Mouse (Mus musculus) lung, postnatal 0 days (tissue): ENCODE measurements at regions not wholly inside any gene's neighbourhood (a gene's known extent, or its start where the extent isn't known, plus 50 kb on each side); places are given as distances from the start of the nearest gene placed in this dataset.
A peak's percentile ranks its signal among the peaks of the same experiment; 100 is the strongest.

Source experiments
- ATAC-seq: fragments of 200-750 bp; cut with Nextera tagmentation; 2 replicates; pipeline ENCODE4 v1.8.0; 2017; ENCODE audit warnings: moderate library complexity
- DNase-seq: peaks from one replicate; pipeline ENCODE4 v3.0.0-alpha.2; 2016; ENCODE audit warnings: low spot score
- H3K27ac ChIP-seq: fragments of 300-500 bp; sonication (generic); 2 replicates; pipeline ENCODE4 v1.5.1; 2014; ENCODE audit warnings: antibody characterized with exemption, mild to moderate bottlenecking, low read length, mixed read lengths
- H3K27me3 ChIP-seq: fragments of 300-500 bp; sonication (generic); replicated peaks from 2 replicates; pipeline ENCODE4 v1.6.1; 2014; ENCODE audit warnings: low read length, mixed read lengths; ENCODE audit not compliant: insufficient read depth
- H3K36me3 ChIP-seq: fragments of 300-500 bp; sonication (generic); 2 replicates; pipeline ENCODE4 v1.6.1; 2014; ENCODE audit warnings: low read length, mixed read lengths; ENCODE audit not compliant: insufficient read depth
- H3K4me1 ChIP-seq: fragments of 300-500 bp; sonication (generic); 2 replicates; pipeline ENCODE4 v1.6.1; 2014; ENCODE audit warnings: antibody characterized with exemption, low read depth, low read length, mixed read lengths; ENCODE audit not compliant: insufficient read depth
- H3K4me2 ChIP-seq: fragments of 300-500 bp; sonication (generic); replicated peaks from 2 replicates; pipeline ENCODE4 v1.6.1; 2014; ENCODE audit warnings: low read depth, mild to moderate bottlenecking, low read length, moderate library complexity, mixed read lengths
- H3K4me3 ChIP-seq: fragments of 300-500 bp; sonication (generic); 2 replicates; pipeline ENCODE4 v1.5.1; 2014; ENCODE audit warnings: low read depth, low read length
- H3K9ac ChIP-seq: fragments of 300-500 bp; sonication (generic); replicated peaks from 2 replicates; pipeline ENCODE4 v1.6.1; 2014; ENCODE audit warnings: low read depth, mild to moderate bottlenecking
- H3K9me3 ChIP-seq: fragments of 300-500 bp; sonication (generic); 2 replicates; pipeline ENCODE4 v1.6.1; 2016; ENCODE audit warnings: low read length, mixed read lengths
- CTCF ChIP-seq: IDR thresholded peaks from 2 replicates; pipeline ENCODE4 v1.5.1; 2016; ENCODE audit warnings: antibody characterized with exemption, mild to moderate bottlenecking
- EP300 ChIP-seq: IDR thresholded peaks from 2 replicates; pipeline ENCODE4 v1.6.1; 2016; ENCODE audit warnings: antibody characterized with exemption, mild to moderate bottlenecking, control low read depth
- whole genome bisulfite sequencing: fragments of 180-500 bp; shearing (Covaris S2); extraction: QIAGEN DNeasy Blood & Tissue Kit; methylation state at CpG from one replicate; pipeline ENCODE4 v1.1.7; 2014; 5-methylcytosine and 5-hydroxymethylcytosine counted together

- WGBS, result 17% methylated on average over 2 of the region's 2 CpGs
- no peaks in the 10 kb centered on the region; the same call in 1 of the 2 replicates for H3K4me1 ChIP-seq
- H3K36me3 ChIP-seq, result no peaks in the 10 kb centered on the region
- ATAC-seq, result peak; percentile 32; the same call in 1 of the 2 replicates
- H3K27ac ChIP-seq, result no peak overlapping the region
- TF ChIP-seq CTCF, result no peak
- no peak for TF ChIP-seq EP300
- H3K27me3 ChIP-seq, result no peaks in the 10 kb centered on the region
- no peak overlapping the region for H3K4me3 ChIP-seq
- H3K9ac ChIP-seq, result no peak overlapping the region
- H3K4me2 ChIP-seq, result no peak overlapping the region
- no peak for DNase-seq
- no peaks in the 10 kb centered on the region for H3K9me3 ChIP-seq
Measured at GRCm38 (mm10) chr6:66077445-66077844, 125.0 kb downstream of the 4930544G11Rik start.

- TF ChIP-seq EP300, result no peak
- no peak for TF ChIP-seq CTCF
- Histone ChIP-seq H3K4me3 (no peak overlapping the region), H3K4me1 (no peaks in the 10 kb centered on the region; the same call in 1 of the 2 replicates), H3K9ac (no peak overlapping the region), H3K27me3 (no peaks in the 10 kb centered on the region), H3K27ac (no peak overlapping the region), H3K9me3 (no peaks in the 10 kb centered on the region), H3K36me3 (no peaks in the 10 kb centered on the region), H3K4me2 (no peak overlapping the region)
- ATAC-seq (no peak), DNase-seq (no peak)
- 68% methylated on average over 1 of the region's 1 CpGs for WGBS
Measured at GRCm38 (mm10) chr6:66078769-66079168, 126.4 kb downstream of the 4930544G11Rik start.

GRCm38 (mm10) chr6:66101555-66102071, 149.2 kb downstream of the 4930544G11Rik start:
- H3K36me3 ChIP-seq, result no peaks in the 10 kb centered on the region
- H3K9me3 ChIP-seq, result no peaks in the 10 kb centered on the region
- no peak overlapping the region for H3K4me2 ChIP-seq
- no peak overlapping the region for H3K27ac ChIP-seq
- DNase-seq, result no peak
- TF ChIP-seq CTCF (no peak), EP300 (no peak)
- H3K4me1 ChIP-seq, result no peaks in the 10 kb centered on the region
- H3K4me3 ChIP-seq, result no peak overlapping the region
- H3K9ac ChIP-seq, result no peak overlapping the region
- 41% methylated on average over 3 of the region's 3 CpGs for WGBS
- H3K27me3 ChIP-seq, result no peaks in the 10 kb centered on the region
- ATAC-seq, result no peak

- H3K27me3 ChIP-seq, result no peaks in the 10 kb centered on the region
- WGBS, result 81% methylated on average over 6 of the region's 6 CpGs
- ATAC-seq, result no peak
Measured at GRCm38 (mm10) chr6:66114366-66114765, 162.0 kb downstream of the 4930544G11Rik start.

GRCm38 (mm10) chr6:66121479-66122183, 169.2 kb downstream of the 4930544G11Rik start:
- TF ChIP-seq EP300 (no peak), CTCF (no peak)

More at GRCm38 (mm10) chr6:66114366-66114765, 162.0 kb downstream of the 4930544G11Rik start:
- Histone ChIP-seq H3K36me3 (no peaks in the 10 kb centered on the region), H3K9me3 (no peaks in the 10 kb centered on the region), H3K27ac (no peak overlapping the region), H3K4me3 (no peak overlapping the region), H3K4me2 (no peak overlapping the region), H3K9ac (no peak overlapping the region), H3K4me1 (no peaks in the 10 kb centered on the region)
- TF ChIP-seq EP300, result no peak
- TF ChIP-seq CTCF, result no peak
- no peak for DNase-seq

GRCm38 (mm10) chr6:66124292-66124691, 171.9 kb downstream of the 4930544G11Rik start:
- Histone ChIP-seq H3K9me3 (no peaks in the 10 kb centered on the region), H3K9ac (no peak overlapping the region), H3K4me1 (no peaks in the 10 kb centered on the region), H3K4me3 (no peak overlapping the region), H3K36me3 (no peaks in the 10 kb centered on the region), H3K27ac (no peak overlapping the region), H3K4me2 (no peak overlapping the region), H3K27me3 (no peaks in the 10 kb centered on the region)
- DNase-seq (no peak), ATAC-seq (no peak)
- WGBS, result 41% methylated on average over 1 of the region's 1 CpGs
- no peak for TF ChIP-seq CTCF
- no peak for TF ChIP-seq EP300

More at GRCm38 (mm10) chr6:66121479-66122183, 169.2 kb downstream of the 4930544G11Rik start:
- DNase-seq (no peak), ATAC-seq (no peak)
- no peaks in the 10 kb centered on the region for H3K36me3 ChIP-seq
- H3K27ac ChIP-seq, result no peak overlapping the region
- H3K4me2 ChIP-seq, result no peak overlapping the region
- H3K4me1 ChIP-seq, result no peaks in the 10 kb centered on the region
- H3K9me3 ChIP-seq, result no peaks in the 10 kb centered on the region
- no peaks in the 10 kb centered on the region for H3K27me3 ChIP-seq
- no peak overlapping the region for H3K9ac ChIP-seq
- 79% methylated on average over 5 of the region's 5 CpGs for WGBS
- no peak overlapping the region for H3K4me3 ChIP-seq
